Mouse (Mus musculus): ENCODE data around the gene Shank2. TPM values are rescaled to one million over a fixed set of nuclear protein-coding genes. Genes with fewer than 3 reads are reported as not detected.

The Shank2 gene
- polyA plus RNA-seq, 1 experiment from 2014 or later = 0.60 TPM

DNA sequence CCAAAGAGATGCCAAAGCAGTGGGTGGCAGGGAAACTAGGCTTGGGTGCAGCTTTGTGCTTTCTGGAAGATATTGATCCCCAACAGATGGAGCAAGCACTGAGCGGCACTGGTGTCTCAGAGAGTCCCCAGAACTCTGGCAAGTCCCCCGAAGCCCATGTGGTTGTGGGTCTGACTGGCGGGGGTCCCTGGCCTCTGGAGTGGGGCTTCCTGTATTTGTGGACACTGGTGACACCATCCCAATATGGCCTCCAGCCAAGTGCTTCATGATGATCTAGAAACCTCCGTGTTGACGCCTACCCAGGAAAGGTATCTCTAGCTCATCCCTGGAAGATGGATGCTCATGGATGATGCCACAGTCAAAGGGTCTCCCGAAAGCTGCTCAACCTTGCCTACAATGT is 172.1 kb downstream of the Shank2 start:
- no peak overlapping the region for H3K4me3 ChIP-seq (replicated peaks)
- H3K36me3 ChIP-seq = no peaks in the 10 kb centered on the region
- 94% methylated on average over 6 of the region's 6 CpGs for WGBS
- H3K4me2 ChIP-seq = no peak overlapping the region
- H3K4me1 ChIP-seq (replicated peaks) = peaks cover 6% of the 10 kb centered on the region
- no peak overlapping the region for H3K27ac ChIP-seq
- H3K9ac ChIP-seq (replicated peaks) = no peak overlapping the region
- H3K9me3 ChIP-seq = no peaks in the 10 kb centered on the region
- H3K27me3 ChIP-seq = peaks cover 74% of the 10 kb centered on the region
- no peak for ATAC-seq (ENCODE audit: insufficient number of reproducible peaks, insufficient read depth, low FRiP score, low TSS enrichment, low read depth)

DNA sequence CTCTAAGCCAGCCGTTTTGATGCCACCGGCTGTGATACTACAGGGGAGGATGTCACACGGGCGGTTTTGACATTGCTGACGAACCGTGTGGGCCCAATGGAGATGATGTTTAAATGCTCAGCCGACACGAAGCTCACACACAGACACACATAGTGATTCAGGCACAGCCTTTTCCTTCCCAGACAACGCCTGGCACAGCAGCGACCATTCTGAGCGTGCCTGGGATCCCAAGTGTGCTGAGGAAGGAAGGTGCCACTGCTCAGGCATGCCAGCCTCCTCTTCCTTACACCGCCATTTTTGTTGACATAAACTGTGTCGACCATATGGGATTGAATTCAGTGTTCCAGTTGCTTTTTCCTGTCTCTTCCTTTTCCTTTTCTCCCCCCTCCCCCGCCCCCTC is 172.6 kb downstream of the Shank2 start:
- no peaks in the 10 kb centered on the region for H3K9me3 ChIP-seq
- WGBS = 81% methylated on average over 14 of the region's 14 CpGs
- H3K27ac ChIP-seq = no peak overlapping the region
- H3K27me3 ChIP-seq = peaks cover 78% of the 10 kb centered on the region
- no peak overlapping the region for H3K9ac ChIP-seq (replicated peaks)
- no peak overlapping the region for H3K4me3 ChIP-seq (replicated peaks)
- ATAC-seq (ENCODE audit: insufficient number of reproducible peaks, insufficient read depth, low FRiP score, low TSS enrichment, low read depth) = no peak
- H3K4me2 ChIP-seq = no peak overlapping the region
- H3K4me1 ChIP-seq (replicated peaks) = peaks cover 6% of the 10 kb centered on the region
- H3K36me3 ChIP-seq = no peaks in the 10 kb centered on the region

DNA sequence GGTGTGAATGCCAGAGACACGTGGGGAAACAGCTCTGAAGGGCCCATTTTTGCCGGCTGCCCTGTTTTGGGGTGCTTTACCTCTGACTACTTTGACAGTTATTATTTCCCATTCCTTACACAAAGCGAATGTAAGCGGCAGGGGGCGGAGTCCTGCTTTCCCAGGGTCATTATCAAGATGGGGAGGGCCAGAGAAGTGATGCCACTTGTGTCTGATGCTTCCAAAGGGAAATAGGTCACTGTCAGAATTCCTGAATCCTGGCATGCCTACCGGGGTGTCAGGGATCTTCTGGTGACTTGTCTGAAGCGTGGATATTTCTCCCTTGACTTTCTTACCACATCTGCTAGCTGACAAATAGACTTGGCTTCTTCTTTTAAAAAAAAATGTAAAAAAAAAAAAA is 173.3 kb downstream of the Shank2 start:
- no peak for ATAC-seq (ENCODE audit: insufficient number of reproducible peaks, insufficient read depth, low FRiP score, low TSS enrichment, low read depth)
- no peaks in the 10 kb centered on the region for H3K9me3 ChIP-seq
- H3K36me3 ChIP-seq = no peaks in the 10 kb centered on the region
- H3K4me1 ChIP-seq (replicated peaks) = peaks cover 6% of the 10 kb centered on the region
- H3K4me2 ChIP-seq = peak overlapping the region; percentile 53; the same call in 1 of the 2 replicates
- peaks cover 84% of the 10 kb centered on the region for H3K27me3 ChIP-seq
- H3K27ac ChIP-seq = no peak overlapping the region
- WGBS = 31% methylated on average over 7 of the region's 7 CpGs
- H3K4me3 ChIP-seq (replicated peaks) = no peak overlapping the region
- no peak overlapping the region for H3K9ac ChIP-seq (replicated peaks)

DNA sequence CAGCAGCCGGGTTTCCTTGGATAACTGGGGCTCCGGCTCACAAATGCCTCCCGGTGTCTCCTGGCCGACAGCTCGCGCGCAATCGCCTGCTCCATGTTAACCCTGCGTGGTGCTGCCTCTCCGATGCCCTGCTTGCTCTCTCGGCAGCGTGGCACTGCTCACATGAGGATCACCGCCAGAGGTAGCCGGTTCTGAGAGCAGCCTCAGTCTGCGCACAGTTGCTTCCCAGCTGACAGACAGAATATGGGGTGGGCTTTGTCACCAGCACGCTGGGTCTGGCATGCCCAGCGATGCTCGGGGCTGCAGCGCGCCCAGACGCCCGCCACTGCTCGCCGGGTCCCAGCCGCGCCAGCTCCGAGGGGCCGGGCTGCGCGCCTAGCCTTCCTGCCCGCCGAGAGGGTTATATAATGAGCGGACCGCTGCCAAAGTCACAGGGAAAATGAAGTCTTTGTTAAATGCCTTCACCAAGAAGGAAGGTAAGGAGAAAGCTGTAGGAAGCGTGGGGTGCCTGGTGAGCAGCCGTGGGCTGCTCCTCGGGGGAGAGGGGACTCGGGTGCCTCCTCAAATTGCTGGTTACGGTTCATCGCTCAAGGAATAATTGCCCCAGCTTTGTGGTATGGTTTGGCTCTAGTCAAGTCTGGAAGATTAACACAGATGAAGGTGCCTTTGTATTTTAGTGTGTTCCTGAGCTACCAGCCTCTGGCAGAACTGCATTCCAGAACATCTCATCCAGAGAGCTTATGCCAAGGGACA is 173.9 kb downstream of the Shank2 start:
- H3K27ac ChIP-seq = no peak overlapping the region
- peaks cover 6% of the 10 kb centered on the region for H3K4me1 ChIP-seq (replicated peaks)
- no peak for ATAC-seq (ENCODE audit: insufficient number of reproducible peaks, insufficient read depth, low FRiP score, low TSS enrichment, low read depth)
- peak overlapping the region; percentile 31 for H3K4me3 ChIP-seq (replicated peaks)
- peak overlapping the region; percentile 53 for H3K4me2 ChIP-seq
- H3K27me3 ChIP-seq = peaks cover 87% of the 10 kb centered on the region
- WGBS = 5% methylated on average over 40 of the region's 40 CpGs
- no peak overlapping the region for H3K9ac ChIP-seq (replicated peaks)
- H3K36me3 ChIP-seq = no peaks in the 10 kb centered on the region
- no peaks in the 10 kb centered on the region for H3K9me3 ChIP-seq

DNA sequence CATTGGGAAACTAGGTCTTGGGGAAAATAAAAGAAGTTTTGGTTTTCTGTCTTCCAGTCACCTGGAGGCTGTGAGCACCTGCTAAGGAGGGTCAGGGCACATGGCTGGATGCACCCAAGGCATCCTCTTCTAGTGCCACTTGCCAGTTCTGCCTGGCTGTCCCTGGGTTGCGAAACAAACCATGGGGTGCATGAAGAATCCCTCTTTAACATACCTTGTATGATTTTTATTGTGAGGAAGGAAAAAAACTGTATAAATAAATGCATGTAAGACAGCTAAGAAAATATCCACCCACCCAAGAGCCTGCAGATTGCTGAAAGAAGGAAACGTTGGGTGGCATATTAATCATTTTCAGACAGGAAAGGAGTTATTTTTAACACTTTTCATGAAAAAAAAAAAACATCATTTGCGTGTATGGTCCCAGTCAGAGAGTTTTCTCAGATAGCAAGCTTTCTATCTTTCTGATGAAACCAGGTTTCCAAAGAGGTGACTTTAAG is 174.6 kb downstream of the Shank2 start:
- H3K9ac ChIP-seq (replicated peaks) = no peak overlapping the region
- peaks cover 85% of the 10 kb centered on the region for H3K27me3 ChIP-seq
- H3K9me3 ChIP-seq = no peaks in the 10 kb centered on the region
- H3K36me3 ChIP-seq = no peaks in the 10 kb centered on the region
- no peak overlapping the region for H3K4me3 ChIP-seq (replicated peaks)
- no peak overlapping the region for H3K27ac ChIP-seq
- ATAC-seq (ENCODE audit: insufficient number of reproducible peaks, insufficient read depth, low FRiP score, low TSS enrichment, low read depth) = no peak
- peaks cover 6% of the 10 kb centered on the region for H3K4me1 ChIP-seq (replicated peaks)
- WGBS = 66% methylated on average over 3 of the region's 3 CpGs
- peak overlapping the region; percentile 53; the same call in 1 of the 2 replicates for H3K4me2 ChIP-seq

DNA sequence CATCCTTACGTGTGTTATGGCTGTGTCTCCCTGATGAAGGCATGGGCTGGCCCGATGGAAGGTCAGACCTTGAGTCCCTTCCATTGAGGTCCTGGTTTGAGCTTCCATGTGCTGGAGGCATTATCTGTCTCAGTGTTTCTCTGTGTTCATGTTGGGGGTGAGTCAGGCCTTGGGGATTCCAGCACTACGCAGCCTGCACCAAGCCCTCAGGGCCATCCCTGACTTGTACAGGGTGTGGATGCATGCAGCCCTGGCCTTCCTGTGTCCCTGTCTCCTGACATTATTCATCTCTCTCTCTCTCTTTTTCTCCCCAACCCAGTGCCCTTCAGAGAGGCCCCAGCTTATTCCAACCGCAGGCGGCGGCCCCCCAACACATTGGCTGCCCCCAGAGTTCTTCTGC is 177.7 kb downstream of the Shank2 start:
- Histone ChIP-seq H3K4me2 (no peak overlapping the region), H3K27me3 (peaks cover 58% of the 10 kb centered on the region), H3K9ac (replicated peaks) (no peak overlapping the region), H3K27ac (no peak overlapping the region), H3K9me3 (no peaks in the 10 kb centered on the region), H3K36me3 (no peaks in the 10 kb centered on the region), H3K4me1 (replicated peaks) (peaks cover 6% of the 10 kb centered on the region), H3K4me3 (replicated peaks) (no peak overlapping the region)
- WGBS = 94% methylated on average over 6 of the region's 6 CpGs
- ATAC-seq (ENCODE audit: insufficient number of reproducible peaks, insufficient read depth, low FRiP score, low TSS enrichment, low read depth) = no peak

DNA sequence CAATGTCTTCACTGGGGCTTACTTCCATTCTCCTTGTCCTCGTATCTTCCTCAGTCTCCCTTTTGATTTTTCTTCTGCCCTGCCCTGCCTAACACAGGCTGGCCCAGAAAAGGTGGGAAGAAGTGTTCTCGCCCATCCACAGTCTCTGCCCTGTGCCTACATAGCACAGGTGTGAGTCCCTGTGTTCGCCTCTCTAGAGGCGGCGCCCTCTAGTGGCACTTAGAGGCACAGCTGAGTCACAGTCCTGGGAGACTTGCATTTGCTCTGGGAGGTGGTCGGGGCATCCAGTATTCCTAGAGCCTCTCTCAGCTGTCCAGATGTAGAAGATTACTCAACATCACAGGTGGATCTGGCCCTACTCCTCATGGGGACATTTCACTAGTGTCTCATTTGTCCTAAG is 179.2 kb downstream of the Shank2 start:
- no peak overlapping the region for H3K9ac ChIP-seq (replicated peaks)

DNA sequence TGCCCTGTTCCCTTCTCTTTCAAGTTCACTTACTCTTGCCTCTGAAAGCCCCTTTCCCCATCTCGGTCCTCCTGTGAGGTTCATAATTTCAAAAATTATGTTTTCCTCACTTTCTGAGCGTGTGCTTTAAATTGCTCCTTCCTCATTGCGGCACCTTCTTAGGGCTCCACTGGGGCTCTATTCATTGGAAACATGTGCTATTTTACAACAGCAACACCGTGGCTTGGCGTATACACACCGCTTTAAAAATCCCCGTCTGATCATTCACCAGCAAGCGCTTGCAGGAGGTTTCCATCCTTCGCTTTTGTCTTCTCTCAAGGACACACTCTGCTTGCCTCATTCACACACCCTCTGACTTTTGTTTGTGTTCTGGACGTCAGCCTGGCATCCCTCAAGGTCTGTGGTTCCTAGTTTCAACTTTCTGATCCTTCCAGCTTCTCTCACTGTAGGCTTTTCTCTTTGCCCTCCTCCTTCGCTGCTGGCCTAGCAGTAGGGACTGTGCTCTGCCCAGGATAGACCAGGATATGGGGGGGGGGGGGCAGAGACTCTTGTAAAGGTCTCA is 186.2 kb downstream of the Shank2 start:
- Histone ChIP-seq H3K9me3 (no peaks in the 10 kb centered on the region), H3K4me1 (replicated peaks) (peaks cover 12% of the 10 kb centered on the region), H3K27ac (peak overlapping the region; percentile 59; the same call in 1 of the 2 replicates), H3K36me3 (no peaks in the 10 kb centered on the region), H3K4me3 (replicated peaks) (no peak overlapping the region), H3K4me2 (peak overlapping the region; percentile 21; the same call in 1 of the 2 replicates), H3K9ac (replicated peaks) (no peak overlapping the region), H3K27me3 (peaks cover 13% of the 10 kb centered on the region; the same call in 1 of the 2 replicates)
- 37% methylated on average over 11 of the region's 11 CpGs for WGBS
- no peak for ATAC-seq (ENCODE audit: insufficient number of reproducible peaks, insufficient read depth, low FRiP score, low TSS enrichment, low read depth)

More for the DNA sequence above, 179.2 kb downstream of the Shank2 start:
- H3K27me3 ChIP-seq = peaks cover 43% of the 10 kb centered on the region
- no peak overlapping the region for H3K4me3 ChIP-seq (replicated peaks)
- peaks cover under 1% of the 10 kb centered on the region; the same call in 1 of the 2 replicates for H3K4me1 ChIP-seq (replicated peaks)
- H3K36me3 ChIP-seq = no peaks in the 10 kb centered on the region
- H3K27ac ChIP-seq = no peak overlapping the region
- no peaks in the 10 kb centered on the region for H3K9me3 ChIP-seq
- no peak overlapping the region for H3K4me2 ChIP-seq
- no peak for ATAC-seq (ENCODE audit: insufficient number of reproducible peaks, insufficient read depth, low FRiP score, low TSS enrichment, low read depth)
- 17% methylated on average over 6 of the region's 6 CpGs for WGBS

DNA sequence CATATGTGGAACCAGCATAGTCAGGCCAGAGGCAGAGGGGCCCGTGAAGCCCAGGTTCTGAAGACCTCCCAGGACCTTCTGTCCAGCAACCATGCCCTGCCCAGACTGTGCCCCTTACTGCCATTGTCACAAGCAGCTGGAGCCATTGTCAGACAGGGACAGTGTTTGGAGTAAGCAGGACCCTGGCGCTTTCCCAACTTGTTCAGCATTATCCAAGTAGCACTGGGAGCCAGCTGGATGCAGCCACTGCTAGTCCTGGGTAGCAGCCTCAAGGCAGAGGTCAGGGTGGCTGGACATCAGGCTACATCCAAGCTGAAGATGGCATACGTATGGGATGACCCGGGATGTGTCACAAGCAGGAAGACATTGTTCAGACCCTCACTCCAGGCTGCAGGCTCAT is 187.7 kb downstream of the Shank2 start:
- WGBS = 81% methylated on average over 4 of the region's 4 CpGs

DNA sequence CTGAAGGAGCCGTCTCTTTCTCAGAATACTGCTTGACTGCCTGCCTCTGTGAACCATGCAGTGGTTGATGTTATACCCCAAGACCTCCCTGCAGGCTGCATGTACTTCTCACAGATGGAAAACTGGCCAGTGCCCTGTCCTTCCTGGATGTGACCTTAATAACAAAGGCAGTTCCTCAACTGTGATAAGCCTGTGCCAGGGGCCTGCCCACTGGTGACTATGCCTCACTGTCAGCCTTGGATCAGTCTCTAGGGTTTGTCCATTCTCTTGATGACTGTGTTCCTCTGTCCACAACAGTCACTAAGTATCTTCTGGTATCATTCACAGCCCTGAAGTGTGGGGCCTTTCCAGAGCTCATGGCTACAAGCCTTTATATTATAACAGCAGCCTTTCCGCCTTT is 196.8 kb downstream of the Shank2 start:
- no peak overlapping the region for H3K9ac ChIP-seq (replicated peaks)
- no peak overlapping the region for H3K4me2 ChIP-seq
- no peak overlapping the region for H3K4me3 ChIP-seq (replicated peaks)
- WGBS = 86% methylated on average over 2 of the region's 2 CpGs
- no peak overlapping the region for H3K27ac ChIP-seq
- H3K36me3 ChIP-seq = no peaks in the 10 kb centered on the region
- H3K27me3 ChIP-seq = peaks cover 4% of the 10 kb centered on the region; the same call in 1 of the 2 replicates
- H3K4me1 ChIP-seq (replicated peaks) = no peaks in the 10 kb centered on the region
- no peak for ATAC-seq (ENCODE audit: insufficient number of reproducible peaks, insufficient read depth, low FRiP score, low TSS enrichment, low read depth)
- H3K9me3 ChIP-seq = no peaks in the 10 kb centered on the region

More for the DNA sequence above, 187.7 kb downstream of the Shank2 start:
- Histone ChIP-seq H3K4me3 (replicated peaks) (no peak overlapping the region), H3K9me3 (no peaks in the 10 kb centered on the region), H3K27ac (no peak overlapping the region), H3K9ac (replicated peaks) (no peak overlapping the region), H3K4me2 (no peak overlapping the region), H3K36me3 (no peaks in the 10 kb centered on the region), H3K4me1 (replicated peaks) (peaks cover 12% of the 10 kb centered on the region), H3K27me3 (peaks cover 16% of the 10 kb centered on the region; the same call in 1 of the 2 replicates)
- ATAC-seq (ENCODE audit: insufficient number of reproducible peaks, insufficient read depth, low FRiP score, low TSS enrichment, low read depth) = no peak

DNA sequence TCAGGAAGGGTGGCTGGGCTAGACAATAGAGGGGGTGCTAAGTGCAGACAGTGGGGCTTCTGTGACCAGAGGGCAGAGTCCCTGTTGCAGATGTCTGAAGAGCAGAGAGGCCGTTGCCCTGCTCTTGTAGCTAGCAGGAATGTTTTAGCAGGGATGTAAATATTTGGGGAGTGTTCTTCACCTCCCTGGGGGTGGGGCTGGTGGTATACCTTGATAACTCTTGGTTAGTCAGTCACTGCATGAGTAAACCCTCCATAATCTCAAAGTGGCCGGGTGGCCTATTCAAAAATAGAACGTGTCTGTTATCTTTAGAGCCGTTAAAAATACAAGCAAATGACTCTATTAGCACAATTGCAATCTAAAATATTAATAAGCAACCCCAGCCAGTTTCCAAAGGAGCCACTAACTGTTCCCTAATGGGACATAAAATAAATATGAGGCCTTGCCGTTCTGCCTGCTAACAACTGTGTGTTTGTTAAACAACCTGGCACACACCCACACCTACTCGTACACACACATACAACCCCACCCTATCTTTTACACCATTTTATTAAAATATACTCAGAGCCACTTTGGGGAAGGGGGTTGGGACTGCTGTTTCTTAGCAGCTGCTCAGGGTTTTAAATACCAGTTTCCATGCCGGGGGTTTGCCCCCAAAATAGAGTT is 200.4 kb downstream of the Shank2 start:
- no peaks in the 10 kb centered on the region for H3K4me1 ChIP-seq (replicated peaks)
- H3K9ac ChIP-seq (replicated peaks) = no peak overlapping the region
- H3K27me3 ChIP-seq = peaks cover 7% of the 10 kb centered on the region; the same call in 1 of the 2 replicates
- H3K36me3 ChIP-seq = no peaks in the 10 kb centered on the region
- 65% methylated on average over 7 of the region's 7 CpGs for WGBS
- no peak overlapping the region for H3K27ac ChIP-seq
- no peak overlapping the region for H3K4me2 ChIP-seq
- no peak for ATAC-seq (ENCODE audit: insufficient number of reproducible peaks, insufficient read depth, low FRiP score, low TSS enrichment, low read depth)
- H3K9me3 ChIP-seq = no peaks in the 10 kb centered on the region
- no peak overlapping the region for H3K4me3 ChIP-seq (replicated peaks)
